Mouse (Mus musculus) heart, embryonic 14.5 days (tissue): ENCODE data around the gene Pknox2. TPM values are rescaled to one million over a fixed set of nuclear protein-coding genes. Genes with fewer than 3 reads are reported as not detected.

ENCODE experiments used
- ATAC-seq: fragments of 200-750 bp; cut with Nextera tagmentation; 2 replicates; pipeline ENCODE4 v1.8.0; 2017; ENCODE audit warnings: low read depth, moderate TSS enrichment; ENCODE audit not compliant: insufficient number of reproducible peaks, insufficient read depth, low FRiP score
- H3K27ac ChIP-seq, 2 experiments: fragments of 200-500 bp in 1 of 2; fragments of 300-500 bp in 1 of 2; sonication (generic) in 1 of 2; replicated peaks in 1 of 2; 2 replicates each; pipeline ENCODE4 v1.5.1; 2012 to 2014; ENCODE audit warnings: low read depth in 2 of 2, low read length in 2 of 2, control low read depth in 1 of 2, mild to moderate bottlenecking in 1 of 2, mixed read lengths in 1 of 2; ENCODE audit not compliant: control insufficient read depth in 1 of 2, insufficient read depth in 1 of 2
- H3K27me3 ChIP-seq: fragments of 300-500 bp; sonication (generic); 2 replicates; pipeline ENCODE4 v1.6.1; 2014; ENCODE audit warnings: mild to moderate bottlenecking, low read length, control low read depth; ENCODE audit not compliant: control insufficient read depth, insufficient read depth
- H3K36me3 ChIP-seq: fragments of 300-500 bp; sonication (generic); 2 replicates; pipeline ENCODE4 v1.6.1; 2014; ENCODE audit warnings: mild to moderate bottlenecking, control low read depth, low read length, mixed read lengths; ENCODE audit not compliant: control insufficient read depth, insufficient read depth
- H3K4me1 ChIP-seq, 2 experiments: fragments of 200-500 bp in 1 of 2; fragments of 300-500 bp in 1 of 2; sonication (generic) in 1 of 2; 2 replicates each; pipeline ENCODE4 v1.6.1; 2012 to 2014; ENCODE audit warnings: low read length in 2 of 2, control low read depth in 1 of 2, mixed read lengths in 1 of 2; ENCODE audit not compliant: control insufficient read depth in 2 of 2, insufficient read depth in 2 of 2
- H3K4me2 ChIP-seq: fragments of 300-500 bp; sonication (generic); 2 replicates; pipeline ENCODE4 v1.6.1; 2014; ENCODE audit warnings: mild to moderate bottlenecking, low read length
- H3K4me3 ChIP-seq, 2 experiments: fragments of 200-500 bp in 1 of 2; fragments of 300-500 bp in 1 of 2; sonication (generic) in 1 of 2; 2 replicates each; pipeline ENCODE4 v1.5.1; 2012 to 2014; ENCODE audit warnings: low read length in 2 of 2, mild to moderate bottlenecking in 2 of 2, control low read depth in 1 of 2, low read depth in 1 of 2, moderate library complexity in 1 of 2; ENCODE audit not compliant: control insufficient read depth in 1 of 2, insufficient read depth in 1 of 2
- H3K9ac ChIP-seq: fragments of 300-500 bp; sonication (generic); 2 replicates; pipeline ENCODE4 v1.6.1; 2014; ENCODE audit warnings: mild to moderate bottlenecking, low read length
- H3K9me3 ChIP-seq: fragments of 300-500 bp; sonication (generic); 2 replicates; pipeline ENCODE4 v1.6.1; 2016; ENCODE audit warnings: low read length, control low read depth; ENCODE audit not compliant: control insufficient read depth
- WGBS: fragments of 180-500 bp; shearing (Covaris S2); extraction: QIAGEN DNeasy Blood & Tissue Kit; methylation state at CpG from one replicate; pipeline ENCODE4 v1.1.7; 2014; 5-methylcytosine and 5-hydroxymethylcytosine counted together
- polyA plus RNA-seq: library from polyadenylated mRNA; unstranded; fragments of >200 nt; fragmentation: Nextera tagmentation; extraction: Ambion mirVana; gene quantifications from 2 replicates; pipeline ENCODE4 v1.2.1, GENCODE M21; 2014

Pknox2 gene
- polyA plus RNA-seq, 1 experiment from 2014 or later, result 3.6 TPM

- H3K4me2 ChIP-seq, result no peak overlapping the region
- ATAC-seq, result no peak
- H3K9me3 ChIP-seq, result no peaks in the 10 kb centered on the region
- no peak overlapping the region for H3K4me3 ChIP-seq
- no peaks in the 10 kb centered on the region for H3K4me1 ChIP-seq
- no peaks in the 10 kb centered on the region for H3K27me3 ChIP-seq
- 34% methylated on average over 4 of the region's 4 CpGs for WGBS
- H3K27ac ChIP-seq, result no peak overlapping the region
- no peaks in the 10 kb centered on the region for H3K36me3 ChIP-seq
- H3K9ac ChIP-seq, result no peak overlapping the region
These were observed 288.5 kb downstream of the Pknox2 start for GRCm38 (mm10) chr9:36858677-36859076.

- Histone ChIP-seq H3K27me3 (no peaks in the 10 kb centered on the region), H3K9me3 (no peaks in the 10 kb centered on the region), H3K4me1 (no peaks in the 10 kb centered on the region), H3K36me3 (no peaks in the 10 kb centered on the region), H3K4me3 (no peak overlapping the region), H3K27ac (no peak overlapping the region), H3K9ac (no peak overlapping the region), H3K4me2 (no peak overlapping the region)
- 37% methylated on average over 8 of the region's 8 CpGs for WGBS
- no peak for ATAC-seq
These were observed 289.6 kb downstream of the Pknox2 start for GRCm38 (mm10) chr9:36857476-36858117.

- Histone ChIP-seq H3K4me1 (no peaks in the 10 kb centered on the region), H3K9ac (no peak overlapping the region), H3K4me3 (no peak overlapping the region), H3K27ac (no peak overlapping the region), H3K27me3 (no peaks in the 10 kb centered on the region), H3K36me3 (no peaks in the 10 kb centered on the region), H3K4me2 (no peak overlapping the region), H3K9me3 (no peaks in the 10 kb centered on the region)
- 47% methylated on average over 2 of the region's 2 CpGs for WGBS
- ATAC-seq, result no peak
These were observed 290.9 kb downstream of the Pknox2 start for GRCm38 (mm10) chr9:36856351-36856750.

- no peak for ATAC-seq
- no peak overlapping the region for H3K27ac ChIP-seq
- H3K9me3 ChIP-seq, result no peaks in the 10 kb centered on the region
- 68% methylated on average over 2 of the region's 2 CpGs for WGBS
- H3K9ac ChIP-seq, result no peak overlapping the region
- H3K27me3 ChIP-seq, result no peaks in the 10 kb centered on the region
- no peaks in the 10 kb centered on the region for H3K4me1 ChIP-seq
- no peak overlapping the region for H3K4me3 ChIP-seq
- no peaks in the 10 kb centered on the region for H3K36me3 ChIP-seq
- H3K4me2 ChIP-seq, result no peak overlapping the region
These were observed 295.0 kb downstream of the Pknox2 start for GRCm38 (mm10) chr9:36852175-36852574.

- no peaks in the 10 kb centered on the region for H3K27me3 ChIP-seq
- no peaks in the 10 kb centered on the region for H3K36me3 ChIP-seq
- H3K4me1 ChIP-seq, result no peaks in the 10 kb centered on the region
- no peaks in the 10 kb centered on the region for H3K9me3 ChIP-seq
- ATAC-seq, result no peak
- H3K9ac ChIP-seq, result no peak overlapping the region
- H3K4me3 ChIP-seq, result no peak overlapping the region
- no peak overlapping the region for H3K27ac ChIP-seq
- WGBS, result 47% methylated on average over 1 of the region's 1 CpGs
- H3K4me2 ChIP-seq, result no peak overlapping the region
These were observed 297.1 kb downstream of the Pknox2 start for GRCm38 (mm10) chr9:36850091-36850490.

GRCm38 (mm10) chr9:36848661-36849060 is 298.5 kb downstream of the Pknox2 start:
- Histone ChIP-seq H3K36me3 (no peaks in the 10 kb centered on the region), H3K9me3 (no peaks in the 10 kb centered on the region), H3K9ac (no peak overlapping the region), H3K4me1 (no peaks in the 10 kb centered on the region), H3K4me2 (no peak overlapping the region), H3K4me3 (no peak overlapping the region), H3K27me3 (no peaks in the 10 kb centered on the region), H3K27ac (no peak overlapping the region)
- ATAC-seq, result no peak
- 65% methylated on average over 2 of the region's 2 CpGs for WGBS

GRCm38 (mm10) chr9:36846346-36846745 is 300.9 kb downstream of the Pknox2 start:
- Histone ChIP-seq H3K27ac (no peak overlapping the region), H3K9ac (no peak overlapping the region), H3K4me2 (no peak overlapping the region), H3K4me1 (no peaks in the 10 kb centered on the region), H3K4me3 (no peak overlapping the region), H3K36me3 (no peaks in the 10 kb centered on the region), H3K9me3 (no peaks in the 10 kb centered on the region), H3K27me3 (no peaks in the 10 kb centered on the region)
- WGBS, result 44% methylated on average over 4 of the region's 4 CpGs
- ATAC-seq, result no peak
